Mouse (Mus musculus) lung, postnatal 0 days (tissue): ENCODE measurements around the gene Spc24. TPM values are rescaled to one million over a fixed set of nuclear protein-coding genes. Genes with fewer than 3 reads are reported as not detected.

Experiments
- ATAC-seq: fragments of 200-750 bp; cut with Nextera tagmentation; 2 replicates; pipeline ENCODE4 v1.8.0; 2017; ENCODE audit warnings: moderate library complexity
- DNase-seq: peaks from one replicate; pipeline ENCODE4 v3.0.0-alpha.2; 2016; ENCODE audit warnings: low spot score
- H3K27ac ChIP-seq: fragments of 300-500 bp; sonication (generic); 2 replicates; pipeline ENCODE4 v1.5.1; 2014; ENCODE audit warnings: antibody characterized with exemption, mild to moderate bottlenecking, low read length, mixed read lengths
- H3K27me3 ChIP-seq: fragments of 300-500 bp; sonication (generic); replicated peaks from 2 replicates; pipeline ENCODE4 v1.6.1; 2014; ENCODE audit warnings: low read length, mixed read lengths; ENCODE audit not compliant: insufficient read depth
- H3K36me3 ChIP-seq: fragments of 300-500 bp; sonication (generic); 2 replicates; pipeline ENCODE4 v1.6.1; 2014; ENCODE audit warnings: low read length, mixed read lengths; ENCODE audit not compliant: insufficient read depth
- H3K4me1 ChIP-seq: fragments of 300-500 bp; sonication (generic); 2 replicates; pipeline ENCODE4 v1.6.1; 2014; ENCODE audit warnings: antibody characterized with exemption, low read depth, low read length, mixed read lengths; ENCODE audit not compliant: insufficient read depth
- H3K4me2 ChIP-seq: fragments of 300-500 bp; sonication (generic); replicated peaks from 2 replicates; pipeline ENCODE4 v1.6.1; 2014; ENCODE audit warnings: low read depth, mild to moderate bottlenecking, low read length, moderate library complexity, mixed read lengths
- H3K4me3 ChIP-seq: fragments of 300-500 bp; sonication (generic); 2 replicates; pipeline ENCODE4 v1.5.1; 2014; ENCODE audit warnings: low read depth, low read length
- H3K9ac ChIP-seq: fragments of 300-500 bp; sonication (generic); replicated peaks from 2 replicates; pipeline ENCODE4 v1.6.1; 2014; ENCODE audit warnings: low read depth, mild to moderate bottlenecking
- H3K9me3 ChIP-seq: fragments of 300-500 bp; sonication (generic); 2 replicates; pipeline ENCODE4 v1.6.1; 2016; ENCODE audit warnings: low read length, mixed read lengths
- CTCF ChIP-seq: IDR thresholded peaks from 2 replicates; pipeline ENCODE4 v1.5.1; 2016; ENCODE audit warnings: antibody characterized with exemption, mild to moderate bottlenecking
- EP300 ChIP-seq: IDR thresholded peaks from 2 replicates; pipeline ENCODE4 v1.6.1; 2016; ENCODE audit warnings: antibody characterized with exemption, mild to moderate bottlenecking, control low read depth
- WGBS: fragments of 180-500 bp; shearing (Covaris S2); extraction: QIAGEN DNeasy Blood & Tissue Kit; methylation state at CpG from one replicate; pipeline ENCODE4 v1.1.7; 2014; 5-methylcytosine and 5-hydroxymethylcytosine counted together
- polyA plus RNA-seq: library from polyadenylated mRNA; unstranded; fragments of >200 nt; fragmentation: Nextera tagmentation; extraction: Ambion mirVana; gene quantifications from 2 replicates; pipeline ENCODE4 v1.2.1, GENCODE M21; 2015

Spc24 gene
- polyA plus RNA-seq, 1 experiment from 2014 or later: 15.7 TPM

GRCm38 (mm10) chr9:21754003-21754402, 6.1 kb downstream of the Spc24 start:
- H3K4me1 ChIP-seq: peaks cover 16% of the 10 kb centered on the region; the same call in 1 of the 2 replicates
- ATAC-seq: peak; percentile 91
- no peak overlapping the region for H3K9ac ChIP-seq
- TF ChIP-seq EP300: peak; percentile 38; the same call in 1 of the 2 replicates
- peak; percentile 16; the same call in 1 of the 2 replicates for TF ChIP-seq CTCF
- H3K36me3 ChIP-seq: no peaks in the 10 kb centered on the region
- peak overlapping the region; percentile 76 for H3K27ac ChIP-seq
- H3K4me3 ChIP-seq: no peak overlapping the region
- H3K4me2 ChIP-seq: no peak overlapping the region
- DNase-seq: peak; percentile 88
- no peaks in the 10 kb centered on the region for H3K27me3 ChIP-seq
- WGBS: 50% methylated on average over 2 of the region's 2 CpGs
- H3K9me3 ChIP-seq: no peaks in the 10 kb centered on the region

DNA sequence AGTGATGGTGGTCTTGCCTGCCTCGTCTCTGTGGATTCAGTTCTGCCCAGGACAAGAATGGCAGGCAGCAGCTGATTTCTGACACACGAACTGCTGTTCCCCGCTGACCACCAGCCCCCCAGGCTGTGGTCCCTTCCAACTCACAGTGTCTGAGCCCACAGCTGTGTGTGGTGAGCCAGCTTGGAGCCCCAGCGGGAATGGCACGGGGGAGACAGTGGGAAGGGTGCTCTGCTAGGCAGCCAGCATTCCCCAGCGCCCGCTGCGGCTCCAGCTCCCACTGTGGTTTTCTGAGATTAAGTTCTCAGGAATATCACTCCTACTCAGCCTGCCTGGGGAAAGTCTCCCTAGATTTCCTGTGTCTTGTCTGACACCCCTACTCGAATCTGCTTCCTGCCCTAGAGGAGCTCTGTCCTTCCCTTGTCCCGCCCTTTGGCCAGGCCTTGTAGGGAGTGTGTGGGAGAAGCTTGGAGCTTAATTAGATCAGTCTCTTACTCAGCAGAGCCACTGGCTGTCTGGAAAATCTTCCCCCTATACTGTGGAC, 7.8 kb downstream of the Spc24 start:
- DNase-seq (peak; percentile 78), ATAC-seq (peak; percentile 14; the same call in 1 of the 2 replicates)
- no peaks in the 10 kb centered on the region for H3K9me3 ChIP-seq
- H3K4me1 ChIP-seq: peaks cover 16% of the 10 kb centered on the region; the same call in 1 of the 2 replicates
- 38% methylated on average over 9 of the region's 10 CpGs for WGBS
- peak overlapping the region; percentile 78 for H3K27ac ChIP-seq
- TF ChIP-seq EP300 (no peak), CTCF (no peak)
- H3K27me3 ChIP-seq: no peaks in the 10 kb centered on the region
- H3K4me2 ChIP-seq: no peak overlapping the region
- no peak overlapping the region for H3K4me3 ChIP-seq
- H3K9ac ChIP-seq: no peak overlapping the region
- peaks cover under 1% of the 10 kb centered on the region; the same call in 1 of the 2 replicates for H3K36me3 ChIP-seq

DNA sequence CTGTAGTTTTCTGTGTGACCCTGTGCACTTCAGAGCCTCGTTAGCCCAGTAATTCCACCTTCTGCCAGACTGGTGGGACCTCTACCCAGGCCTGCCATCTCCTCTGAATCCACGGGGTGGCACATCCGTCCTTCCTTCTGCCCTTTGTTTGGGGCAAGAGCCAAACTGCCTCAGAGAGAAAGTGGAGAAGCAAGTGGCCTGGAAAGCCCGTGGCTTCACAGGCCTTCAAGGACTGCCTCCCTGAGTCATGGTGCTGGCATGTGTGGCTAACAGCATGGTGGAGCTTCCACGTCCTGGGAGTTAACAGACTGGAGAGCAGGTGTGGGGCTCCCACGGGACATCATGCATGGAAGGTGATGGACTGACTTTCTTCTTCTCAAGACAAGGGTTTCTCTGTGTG, 8.8 kb downstream of the Spc24 start:
- Histone ChIP-seq H3K27me3 (no peaks in the 10 kb centered on the region), H3K27ac (no peak overlapping the region; the same call in 1 of the 2 replicates), H3K9ac (no peak overlapping the region), H3K4me2 (no peak overlapping the region), H3K4me1 (peaks cover 16% of the 10 kb centered on the region; the same call in 1 of the 2 replicates), H3K4me3 (no peak overlapping the region), H3K36me3 (peaks cover 7% of the 10 kb centered on the region; the same call in 1 of the 2 replicates), H3K9me3 (no peaks in the 10 kb centered on the region)
- TF ChIP-seq CTCF (peak; percentile 75), EP300 (no peak)
- DNase-seq (peak; percentile 89), ATAC-seq (peak; percentile 46)
- 54% methylated on average over 6 of the region's 6 CpGs for WGBS

DNA sequence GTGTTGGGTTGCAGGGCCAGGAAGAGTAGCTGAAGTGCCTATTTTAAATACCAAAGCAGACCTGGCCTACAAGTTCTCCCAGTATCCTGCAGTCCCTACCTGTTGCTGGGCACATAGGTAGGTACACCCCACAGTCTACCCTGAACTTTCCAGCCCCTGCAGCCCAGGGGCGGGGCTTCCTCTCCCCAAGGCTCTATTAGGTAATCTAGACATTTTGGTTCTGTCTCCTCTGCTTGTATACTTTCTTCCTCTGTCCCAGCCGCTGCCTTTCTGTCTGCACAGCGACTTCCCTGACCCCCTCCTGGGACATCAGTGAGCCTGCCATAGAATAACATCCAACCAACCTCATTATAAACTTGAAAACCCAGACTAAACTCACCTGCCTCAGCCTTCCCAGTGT, 9.7 kb downstream of the Spc24 start:
- Histone ChIP-seq H3K4me1 (peaks cover 16% of the 10 kb centered on the region; the same call in 1 of the 2 replicates), H3K27me3 (no peaks in the 10 kb centered on the region), H3K9ac (no peak overlapping the region), H3K27ac (no peak overlapping the region), H3K9me3 (no peaks in the 10 kb centered on the region), H3K4me2 (no peak overlapping the region), H3K4me3 (no peak overlapping the region), H3K36me3 (peaks cover 16% of the 10 kb centered on the region; the same call in 1 of the 2 replicates)
- ATAC-seq (peak; percentile 6; the same call in 1 of the 2 replicates), DNase-seq (peak; percentile 44)
- no peak for TF ChIP-seq EP300
- no peak for TF ChIP-seq CTCF
- WGBS: 64% methylated on average over 3 of the region's 3 CpGs

GRCm38 (mm10) chr9:21749382-21750118, 10.6 kb downstream of the Spc24 start:
- ATAC-seq: no peak
- Histone ChIP-seq H3K9me3 (no peaks in the 10 kb centered on the region), H3K4me3 (no peak overlapping the region), H3K9ac (no peak overlapping the region), H3K27me3 (no peaks in the 10 kb centered on the region), H3K4me1 (peaks cover 15% of the 10 kb centered on the region; the same call in 1 of the 2 replicates), H3K4me2 (no peak overlapping the region), H3K36me3 (peaks cover 23% of the 10 kb centered on the region; the same call in 1 of the 2 replicates), H3K27ac (no peak overlapping the region)
- WGBS: 65% methylated on average over 6 of the region's 6 CpGs
- TF ChIP-seq EP300 (no peak), CTCF (no peak)
- DNase-seq: no peak

GRCm38 (mm10) chr9:21748491-21748890, 11.6 kb downstream of the Spc24 start:
- Histone ChIP-seq H3K36me3 (peaks cover 23% of the 10 kb centered on the region; the same call in 1 of the 2 replicates), H3K4me3 (no peak overlapping the region), H3K4me1 (peaks cover 6% of the 10 kb centered on the region; the same call in 1 of the 2 replicates), H3K27ac (peak overlapping the region; percentile 14; the same call in 1 of the 2 replicates), H3K27me3 (no peaks in the 10 kb centered on the region), H3K4me2 (no peak overlapping the region), H3K9me3 (no peaks in the 10 kb centered on the region), H3K9ac (no peak overlapping the region)
- TF ChIP-seq EP300 (no peak), CTCF (no peak)
- ATAC-seq (no peak), DNase-seq (no peak)
- 52% methylated on average over 10 of the region's 10 CpGs for WGBS
